Mouse (Mus musculus): ENCODE results near the gene Eng. TPM values are rescaled to one million over a fixed set of nuclear protein-coding genes. Genes with fewer than 3 reads are reported as not detected.

Eng gene
- total and polyA plus RNA-seq, 3 experiments = 0.08 to 0.47 (median 0.13) TPM

GRCm38 (mm10) chr2:32673176-32673917, 27.0 kb downstream of the Eng start:
- peaks cover 0 to 5% of the 10 kb centered on the region in 2 experiments for H3K36me3 ChIP-seq (replicated peaks in 1 of 2; ENCODE audit: control insufficient read depth in 1 of 2, insufficient read depth in 1 of 2, low read length in 1 of 2)
- DNase-seq (ENCODE audit: extremely low read depth) = peak; percentile 10
- peaks cover 5% of the 10 kb centered on the region for H3K9me3 ChIP-seq (replicated peaks; ENCODE audit: low read length)
- H3K9ac ChIP-seq (ENCODE audit: insufficient read depth, low read depth) = no peak overlapping the region
- in situ Hi-C loops (cut with MboI; ENCODE audit: low pct_ligation_motif_present, low pct_unique_long_range_greater_than_20kb, low sequenced_read_pairs) (loop anchor here (5.0 kb wide), 1 partner anchor 41 kb away; no protein-coding TSS in a partner anchor), dilution Hi-C loops (cut with MboI; ENCODE audit: extremely low pct_ligation_motif_present, extremely low pct_unique_long_range_greater_than_20kb, low sequenced_read_pairs) (no loop called here)
- no peak overlapping the region for H3K27ac ChIP-seq (ENCODE audit: insufficient read depth, low read depth)
- H3K27me3 ChIP-seq (replicated peaks) = no peaks in the 10 kb centered on the region
- H3K4me2 ChIP-seq (ENCODE audit: insufficient read depth, low read depth, poor library complexity, severe bottlenecking) = no peak overlapping the region
- TF ChIP-seq UBTF (IDR thresholded peaks at IDR 0.05; ENCODE audit: low read depth, low read length) (no peak), NRF1 (IDR thresholded peaks at IDR 0.05; ENCODE audit: low read depth, low read length) (no peak), NELFE (IDR thresholded peaks at IDR 0.05; ENCODE audit: low read depth, low read length) (no peak), RCOR1 (conservative IDR thresholded peaks at IDR 0.05; ENCODE audit: low read depth, low read length) (no peak), HCFC1 (IDR thresholded peaks at IDR 0.05; ENCODE audit: low read depth, low read length) (no peak)
- H3K4me1 ChIP-seq (ENCODE audit: control insufficient read depth in 1 of 2, insufficient read depth in 2 of 2) = peaks cover 11% of the 10 kb centered on the region in 2 experiments
- H3K79me2 ChIP-seq (replicated peaks; ENCODE audit: control insufficient read depth, extremely low read depth, insufficient read depth, poor library complexity, severe bottlenecking) = no peaks in the 10 kb centered on the region
- no peak overlapping the region for H3K4me3 ChIP-seq (replicated peaks in 1 of 3; ENCODE audit: low read depth in 2 of 3, low read length in 2 of 3, poor library complexity in 1 of 3)

GRCm38 (mm10) chr2:32676821-32677220, 30.4 kb downstream of the Eng start:
- H3K4me1 ChIP-seq (ENCODE audit: control insufficient read depth in 1 of 2, insufficient read depth in 2 of 2) = peaks cover 11% of the 10 kb centered on the region in 2 experiments
- H3K36me3 ChIP-seq (replicated peaks in 1 of 2; ENCODE audit: control insufficient read depth in 1 of 2, insufficient read depth in 1 of 2, low read length in 1 of 2) = peaks cover 0 to 20% of the 10 kb centered on the region in 2 experiments
- H3K4me3 ChIP-seq (replicated peaks in 1 of 3; ENCODE audit: low read depth in 2 of 3, low read length in 2 of 3, poor library complexity in 1 of 3) = no peak overlapping the region
- DNase-seq (ENCODE audit: extremely low read depth) = no peak
- peaks cover 5% of the 10 kb centered on the region for H3K9me3 ChIP-seq (replicated peaks; ENCODE audit: low read length)
- H3K4me2 ChIP-seq (ENCODE audit: insufficient read depth, low read depth, poor library complexity, severe bottlenecking) = no peak overlapping the region
- no peaks in the 10 kb centered on the region for H3K79me2 ChIP-seq (replicated peaks; ENCODE audit: control insufficient read depth, extremely low read depth, insufficient read depth, poor library complexity, severe bottlenecking)
- H3K9ac ChIP-seq (ENCODE audit: insufficient read depth, low read depth) = no peak overlapping the region
- dilution Hi-C loops (cut with MboI; ENCODE audit: extremely low pct_ligation_motif_present, extremely low pct_unique_long_range_greater_than_20kb, low sequenced_read_pairs) = no loop called here
- TF ChIP-seq ZMIZ1 (IDR thresholded peaks at IDR 0.05; ENCODE audit: low read depth, low read length) (no peak), MXI1 (IDR thresholded peaks at IDR 0.05; ENCODE audit: low read depth, low read length) (no peak), CTCF (conservative IDR thresholded peaks at IDR 0.05 in 1 of 2, IDR thresholded peaks at IDR 0.05 in 1 of 2; ENCODE audit: low read depth in 2 of 2, low read length in 2 of 2) (peak in 1 of 2 experiments; percentile 40; a peak in 1 of 4 replicates), SMC3 (IDR thresholded peaks at IDR 0.05; ENCODE audit: low read depth, low read length) (peak; percentile 22; the same call in 1 of the 2 replicates), UBTF (IDR thresholded peaks at IDR 0.05; ENCODE audit: low read depth, low read length) (no peak), EP300 (IDR thresholded peaks at IDR 0.05; ENCODE audit: low read length) (no peak), KAT2A (IDR thresholded peaks at IDR 0.05; ENCODE audit: insufficient replicate concordance, low read length) (no peak), MEF2A (IDR thresholded peaks at IDR 0.05; ENCODE audit: borderline replicate concordance, low read depth, low read length) (no peak), USF1 (IDR thresholded peaks at IDR 0.05; ENCODE audit: low read depth, low read length) (no peak), ZKSCAN1 (IDR thresholded peaks at IDR 0.05; ENCODE audit: borderline replicate concordance, low read depth, low read length) (no peak), TCF12 (IDR thresholded peaks at IDR 0.05; ENCODE audit: low read depth, low read length) (no peak), MYC (IDR thresholded peaks at IDR 0.05; ENCODE audit: low read depth, low read length) (no peak), JUND (conservative IDR thresholded peaks at IDR 0.05; ENCODE audit: low read depth, low read length) (no peak), ZC3H11A (IDR thresholded peaks at IDR 0.05; ENCODE audit: low read depth, low read length) (no peak), PAX5 (IDR thresholded peaks at IDR 0.05; ENCODE audit: low read length) (no peak), CHD2 (IDR thresholded peaks at IDR 0.05; ENCODE audit: low read length) (no peak), MAFK (IDR thresholded peaks at IDR 0.05; ENCODE audit: insufficient replicate concordance, low read length) (no peak), MAX (IDR thresholded peaks at IDR 0.05; ENCODE audit: low read length) (no peak), RAD21 (IDR thresholded peaks at IDR 0.05; ENCODE audit: low read depth, low read length) (peak; percentile 12), ETS1 (conservative IDR thresholded peaks at IDR 0.05; ENCODE audit: low read depth, low read length) (no peak), RCOR1 (conservative IDR thresholded peaks at IDR 0.05; ENCODE audit: low read depth, low read length) (no peak), IRF4 (IDR thresholded peaks at IDR 0.05; ENCODE audit: low read depth, low read length) (no peak)
- in situ Hi-C loops (cut with MboI; ENCODE audit: low pct_ligation_motif_present, low pct_unique_long_range_greater_than_20kb, low sequenced_read_pairs) = no loop called here
- no peaks in the 10 kb centered on the region for H3K27me3 ChIP-seq (replicated peaks)
- H3K27ac ChIP-seq (ENCODE audit: insufficient read depth, low read depth) = no peak overlapping the region
